Mouse (Mus musculus) gastrocnemius, postnatal 4 days (tissue): ENCODE data around the gene 5730522E02Rik. TPM values are rescaled to one million over a fixed set of nuclear protein-coding genes. Genes with fewer than 3 reads are reported as not detected.

Experiments used
- DNase-seq, 2 experiments: peaks; one replicate each; pipeline ENCODE4 v3.0.0; 2021 to 2022; ENCODE audit warnings: low spot score in 2 of 2, mixed read lengths in 2 of 2
- total RNA-seq, 2 experiments: library from RNA; stranded (reverse); gene quantifications; 2 replicates each; pipeline ENCODE4 v1.2.3; 2021

Gene 5730522E02Rik
- total RNA-seq, 2 experiments from 2014 or later: 0.32 to 0.34 TPM

- DNase-seq: no peak
Observed at GRCm38 (mm10) chr11:25838451-25838850, 372.1 kb downstream of the 5730522E02Rik start.

GRCm38 (mm10) chr11:25819789-25820188, 390.8 kb downstream of the 5730522E02Rik start:
- DNase-seq: no peak

- DNase-seq: no peak
Observed at GRCm38 (mm10) chr11:25813446-25813845, 397.1 kb downstream of the 5730522E02Rik start.

DNA sequence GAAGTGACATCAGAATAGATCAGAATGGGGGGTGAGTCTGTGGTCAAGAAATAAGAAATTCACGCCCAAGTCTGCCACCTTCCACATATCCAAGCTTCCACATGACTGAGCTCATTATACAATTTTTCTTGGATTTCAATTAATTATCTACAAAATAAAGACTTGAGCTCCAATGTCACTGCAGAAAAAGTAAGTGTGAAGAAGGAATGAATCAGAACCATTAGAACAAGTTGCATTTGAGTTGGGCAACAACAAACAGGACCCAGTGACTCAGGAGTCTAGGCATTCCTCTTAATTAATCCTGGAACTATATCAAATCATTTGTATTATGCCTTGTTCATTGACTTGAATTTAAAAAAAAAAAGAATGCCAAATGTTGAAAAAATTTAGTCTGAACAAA, 422.9 kb downstream of the 5730522E02Rik start:
- no peak for DNase-seq

- no peak for DNase-seq
Observed at GRCm38 (mm10) chr11:25772231-25772630, 438.3 kb downstream of the 5730522E02Rik start.

GRCm38 (mm10) chr11:25770991-25771568, 439.5 kb downstream of the 5730522E02Rik start:
- DNase-seq: no peak

DNA sequence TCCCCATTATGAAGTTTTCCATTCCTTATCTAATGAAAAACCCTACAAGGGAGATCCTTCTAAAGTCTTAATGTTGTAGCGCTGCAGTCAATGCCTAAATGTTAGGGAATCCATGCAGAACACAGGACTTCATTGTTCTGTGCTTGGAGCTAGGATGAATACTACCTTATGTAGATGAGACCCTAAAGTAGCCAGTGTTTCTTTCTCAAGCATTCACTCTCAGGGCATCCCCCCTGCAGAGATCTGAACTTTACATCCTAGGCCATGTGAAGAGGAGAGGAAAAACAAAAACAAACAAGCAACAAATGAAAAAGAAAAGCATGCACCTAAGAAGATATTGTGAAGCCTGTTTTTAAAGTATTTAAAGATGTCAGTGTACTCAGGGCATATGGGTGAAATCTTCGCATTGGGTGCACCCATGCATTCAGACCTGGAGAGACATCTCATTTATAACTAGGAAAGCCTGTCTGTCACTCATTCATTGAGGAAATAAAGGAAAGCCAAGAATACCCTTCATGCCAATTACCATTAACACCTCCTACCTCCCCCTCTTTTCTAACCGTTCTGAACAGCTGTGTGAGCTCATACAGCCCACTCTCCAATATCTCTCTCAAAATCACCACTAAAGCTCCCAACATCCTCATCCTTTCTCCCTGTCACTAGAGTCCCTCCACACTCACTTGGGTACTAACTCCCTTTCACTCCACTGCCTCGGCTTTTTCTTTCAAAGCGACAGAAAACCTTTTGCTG, 442.8 kb downstream of the 5730522E02Rik start:
- no peak for DNase-seq

DNA sequence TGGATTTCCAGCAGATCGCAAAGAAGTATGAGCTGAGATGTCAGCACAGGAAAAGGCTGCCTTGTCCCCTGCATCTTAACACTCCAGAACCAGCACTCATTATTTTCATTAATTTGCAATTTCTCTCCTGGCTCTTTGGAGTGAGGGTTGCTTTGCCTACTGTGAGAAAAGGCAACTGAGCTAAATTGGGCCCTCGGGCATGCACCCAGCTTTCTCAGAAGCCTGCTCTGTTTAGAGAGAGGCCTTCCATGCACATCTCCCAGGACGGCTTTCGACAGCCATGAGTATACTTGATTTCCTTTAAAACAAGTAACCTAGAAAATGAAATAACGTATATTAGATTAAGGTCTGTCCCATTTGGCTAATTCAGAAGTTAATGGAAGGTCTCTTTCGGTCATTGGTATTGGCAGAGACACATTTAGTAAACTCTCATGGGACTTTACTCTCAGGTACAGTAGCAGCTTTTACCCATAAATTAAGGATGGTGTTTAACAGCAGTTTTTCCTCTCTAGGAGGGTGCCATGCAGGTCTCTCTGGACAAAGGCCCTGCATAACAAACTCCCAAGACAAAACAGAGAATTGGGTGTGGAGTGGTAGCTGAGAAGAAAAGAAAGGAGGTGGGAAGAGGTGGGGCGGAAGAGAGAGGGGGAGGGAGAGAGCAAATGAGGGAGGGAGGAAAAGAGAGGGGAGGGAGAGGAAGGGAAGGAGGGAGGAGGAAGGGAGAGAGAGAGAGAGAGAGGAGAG, 457.2 kb downstream of the 5730522E02Rik start:
- DNase-seq: no peak

GRCm38 (mm10) chr11:25752418-25752817, 458.1 kb downstream of the 5730522E02Rik start:
- no peak for DNase-seq

DNA sequence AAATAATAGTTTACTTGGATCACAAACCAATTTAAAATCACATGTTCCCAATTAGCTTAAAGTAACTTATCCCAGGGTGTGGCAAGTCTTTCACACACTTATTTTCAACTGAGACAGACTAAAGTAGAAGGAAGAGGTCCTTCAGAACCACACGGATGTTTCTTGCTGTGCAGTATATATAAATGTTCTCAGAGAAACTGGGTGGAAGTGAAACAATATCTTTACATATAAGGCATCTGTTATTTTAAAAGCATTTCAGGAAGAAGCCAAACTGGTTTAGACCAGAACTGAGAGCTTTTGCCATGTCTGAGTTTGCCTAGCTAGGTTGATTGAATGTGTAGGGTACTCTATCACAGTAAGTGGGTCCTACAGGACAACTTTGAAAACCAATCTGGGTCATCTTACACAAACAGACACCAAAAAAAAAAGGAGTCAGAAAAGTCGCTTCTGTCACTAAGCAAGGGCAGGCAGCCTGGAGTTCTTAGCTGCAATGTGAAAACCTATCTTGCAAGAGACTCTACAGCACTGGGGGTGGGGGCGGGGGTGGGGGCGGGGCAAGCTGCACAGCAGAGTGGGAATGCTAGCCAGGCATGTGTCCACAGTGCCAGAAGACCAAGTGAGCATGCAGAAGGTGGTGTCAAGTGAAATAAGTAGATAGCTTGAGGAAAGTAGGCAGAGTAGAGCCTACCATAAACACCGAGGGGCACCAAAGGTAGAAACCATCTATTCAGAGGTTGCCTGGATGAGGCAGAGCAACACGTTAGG, 463.3 kb downstream of the 5730522E02Rik start:
- DNase-seq: no peak

DNA sequence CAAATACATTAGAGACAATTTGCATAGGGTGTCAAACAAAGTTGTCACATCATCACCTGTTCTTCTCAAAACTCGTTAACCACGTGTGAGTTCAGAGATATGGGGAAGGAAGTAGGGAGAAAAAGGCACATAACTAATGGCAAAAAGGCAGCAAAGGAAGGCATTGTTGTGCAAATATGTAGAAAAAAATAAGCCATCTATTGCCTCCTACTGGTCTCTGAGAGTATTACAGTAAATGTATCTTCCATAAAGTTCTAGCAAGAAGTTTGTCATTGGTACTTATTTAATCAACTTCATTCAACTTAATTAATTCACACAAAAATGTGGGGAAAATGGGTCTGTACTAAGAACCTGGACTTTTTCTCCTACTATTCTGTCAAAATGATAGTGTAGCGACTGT, 466.9 kb downstream of the 5730522E02Rik start:
- no peak for DNase-seq

- no peak for DNase-seq
Observed at GRCm38 (mm10) chr11:25737255-25737654, 473.3 kb downstream of the 5730522E02Rik start.

- DNase-seq: no peak
Observed at GRCm38 (mm10) chr11:25729476-25729875, 481.1 kb downstream of the 5730522E02Rik start.

- DNase-seq: no peak
Observed at GRCm38 (mm10) chr11:25715447-25716321, 494.9 kb downstream of the 5730522E02Rik start.

- no peak for DNase-seq
Observed at GRCm38 (mm10) chr11:25710559-25710958, 500.0 kb downstream of the 5730522E02Rik start.

DNA sequence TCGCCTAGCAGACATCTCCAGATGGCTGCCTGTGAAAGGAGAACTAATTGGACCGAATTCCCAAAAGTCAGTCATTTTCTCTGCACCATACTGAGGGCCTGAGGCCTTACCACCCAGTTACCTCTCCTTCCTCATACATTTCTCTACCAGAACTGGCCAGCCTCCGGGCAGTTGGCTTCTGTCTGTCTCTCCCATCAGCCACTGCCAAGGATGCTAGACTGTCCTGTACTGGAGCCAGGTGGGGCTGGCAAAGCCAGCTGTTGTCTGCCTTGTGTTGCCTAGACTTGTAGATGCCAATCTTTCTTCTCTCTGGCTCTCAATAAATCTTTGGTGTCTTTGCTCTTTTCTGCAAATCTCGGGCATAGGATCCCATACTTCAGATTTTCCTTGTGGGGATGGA, 500.7 kb downstream of the 5730522E02Rik start:
- no peak for DNase-seq

- no peak for DNase-seq
Observed at GRCm38 (mm10) chr11:25704332-25705168, 506.0 kb downstream of the 5730522E02Rik start.

GRCm38 (mm10) chr11:25702791-25703190, 507.8 kb downstream of the 5730522E02Rik start:
- no peak for DNase-seq

DNA sequence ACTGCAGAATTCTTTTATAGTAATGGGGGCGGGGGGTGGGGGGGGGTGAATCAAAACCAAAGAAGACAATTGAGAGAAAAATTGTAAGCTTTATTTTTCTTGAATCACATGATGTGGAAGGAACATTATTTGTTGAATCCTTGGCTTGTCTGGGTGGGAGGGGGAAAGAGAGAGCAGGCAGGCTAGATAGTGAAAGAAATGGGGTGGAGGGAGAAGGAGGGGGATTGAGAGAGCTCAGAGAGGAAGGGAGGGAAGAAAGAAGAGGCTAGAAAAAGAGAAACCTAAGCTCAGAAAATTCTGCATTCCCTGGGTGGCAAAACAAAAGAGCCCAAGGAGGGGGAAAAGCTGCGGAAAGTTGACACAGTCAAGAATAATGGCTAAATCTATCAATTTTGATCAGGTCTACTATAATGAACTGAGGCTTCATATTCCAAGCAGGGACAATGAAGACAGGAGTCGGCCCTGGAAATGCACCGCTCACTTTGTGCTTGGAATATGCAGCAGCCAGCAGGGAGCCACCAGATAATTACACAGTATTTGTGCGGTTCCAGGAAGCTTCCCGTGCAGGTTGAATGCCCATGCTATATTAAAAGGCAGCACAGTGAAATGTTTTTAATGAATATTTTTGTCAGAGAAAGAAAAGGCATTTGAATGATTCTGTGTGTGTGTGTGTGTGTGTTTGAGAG, 512.9 kb downstream of the 5730522E02Rik start:
- no peak for DNase-seq
